In genomic region chr13:77045375-77045774, GRCm38 (mm10) we compare ENCODE assay signal across 14 mouse cellular contexts.
DNase-seq lines count a peak whose midpoint lies in the region; ATAC-seq and TF ChIP-seq lines count a peak whose summit lies in the region.
"Had no signal": no experiment of that assay in that cellular context is flagged by ENCODE, and none has a peak within 500 bp of the region (broad histone marks: within the 10 kb centered on the region; RNA-seq: fewer than 3 reads in every experiment).

No protein-coding gene starts in this region.

- H3K9ac ChIP-seq in heart, adult 2 months (ENCODE audit: low read depth, low read length): no peak overlapping the region
- H3K9ac ChIP-seq in heart, embryonic 12.5 days: no peak overlapping the region
- H3K9ac ChIP-seq in midbrain, embryonic 11.5 days (ENCODE audit: low read length): no peak overlapping the region
- no peak overlapping the region for H3K9ac ChIP-seq in hindbrain, embryonic 16.5 days (ENCODE audit: low read depth, low read length)
- no peak overlapping the region for H3K9ac ChIP-seq in stomach, postnatal 0 days (ENCODE audit: low read length)
- H3K9ac ChIP-seq: embryonic facial prominence, embryonic 15.5 days; heart, embryonic 13.5 days; liver, embryonic 13.5 days had no signal

- no peak for ATAC-seq in heart, embryonic 12.5 days (ENCODE audit: insufficient number of reproducible peaks, low FRiP score)
- 0 out of 2 replicates have a peak, but pooled peaks have one; percentile 39 for ATAC-seq in midbrain, embryonic 11.5 days (ENCODE audit: low FRiP score)
- ATAC-seq in hindbrain, embryonic 16.5 days: 0 out of 2 replicates have a peak, but pooled peaks have one; percentile 66
- ATAC-seq in stomach, postnatal 0 days (ENCODE audit: low FRiP score, low TSS enrichment): no peak
- no peak for ATAC-seq in granulocyte monocyte progenitor cell, adult 5-6 weeks (replicated peaks; ENCODE audit: poor library complexity, severe bottlenecking)

- H3K79me2 ChIP-seq in heart, adult 2 months (replicated peaks; ENCODE audit: control insufficient read depth, insufficient read depth, low read length): no peaks in the 10 kb centered on the region

- TF ChIP-seq CTCF in heart, adult 2 months (IDR thresholded peaks at IDR 0.05): peak; percentile 77
- peak; percentile 64 for TF ChIP-seq CTCF in stomach, postnatal 0 days (IDR thresholded peaks at IDR 0.05; ENCODE audit: low read depth)

- no peak overlapping the region for H3K4me3 ChIP-seq in heart, adult 2 months
- no peak overlapping the region for H3K4me3 ChIP-seq in heart, embryonic 12.5 days
- H3K4me3 ChIP-seq in midbrain, embryonic 11.5 days (ENCODE audit: low read depth, low read length): no peak overlapping the region
- no peak overlapping the region for H3K4me3 ChIP-seq in midbrain, embryonic 10.5 days
- no peak overlapping the region for H3K4me3 ChIP-seq in hindbrain, embryonic 16.5 days (ENCODE audit: low read length)
- H3K4me3 ChIP-seq in stomach, postnatal 0 days (ENCODE audit: low read depth, low read length): no peak overlapping the region
- H3K4me3 ChIP-seq: embryonic facial prominence, embryonic 15.5 days; heart, embryonic 13.5 days; liver, embryonic 13.5 days had no signal

- 79% methylated on average over 1 of the region's 1 CpGs for WGBS in heart, adult 2 months
- 82% methylated on average over 1 of the region's 1 CpGs for WGBS in heart, embryonic 12.5 days
- WGBS in midbrain, embryonic 11.5 days: 92% methylated on average over 1 of the region's 1 CpGs
- 98% methylated on average over 1 of the region's 1 CpGs for WGBS in midbrain, embryonic 10.5 days
- WGBS in hindbrain, embryonic 16.5 days: 66% methylated on average over 1 of the region's 1 CpGs
- WGBS in stomach, postnatal 0 days: 74% methylated on average over 1 of the region's 1 CpGs

- no peaks in the 10 kb centered on the region for H3K9me3 ChIP-seq in heart, embryonic 12.5 days (replicated peaks)
- H3K9me3 ChIP-seq in midbrain, embryonic 11.5 days (ENCODE audit: control insufficient read depth, low read length): no peaks in the 10 kb centered on the region
- no peaks in the 10 kb centered on the region for H3K9me3 ChIP-seq in midbrain, embryonic 10.5 days (replicated peaks)
- H3K9me3 ChIP-seq in hindbrain, embryonic 16.5 days (ENCODE audit: control insufficient read depth, low read length): no peaks in the 10 kb centered on the region
- H3K9me3 ChIP-seq in stomach, postnatal 0 days (ENCODE audit: control insufficient read depth, low read length): no peaks in the 10 kb centered on the region
- H3K9me3 ChIP-seq: embryonic facial prominence, embryonic 15.5 days; G1E; heart, embryonic 13.5 days; liver, embryonic 13.5 days had no signal

- H3K27me3 ChIP-seq in heart, adult 2 months (ENCODE audit: control insufficient read depth, insufficient read depth, low read length): no peaks in the 10 kb centered on the region
- no peaks in the 10 kb centered on the region for H3K27me3 ChIP-seq in heart, embryonic 12.5 days (replicated peaks)
- H3K27me3 ChIP-seq in midbrain, embryonic 11.5 days (ENCODE audit: control insufficient read depth, insufficient read depth, low read length): no peaks in the 10 kb centered on the region
- no peaks in the 10 kb centered on the region for H3K27me3 ChIP-seq in midbrain, embryonic 10.5 days (ENCODE audit: low read depth, poor library complexity, severe bottlenecking)
- no peaks in the 10 kb centered on the region for H3K27me3 ChIP-seq in hindbrain, embryonic 16.5 days (replicated peaks; ENCODE audit: control insufficient read depth, insufficient read depth, low read length)
- H3K27me3 ChIP-seq in stomach, postnatal 0 days (ENCODE audit: control insufficient read depth, insufficient read depth, low read length): no peaks in the 10 kb centered on the region
- H3K27me3 ChIP-seq: embryonic facial prominence, embryonic 15.5 days; heart, embryonic 13.5 days; liver, embryonic 13.5 days had no signal

- TF ChIP-seq POLR2A in heart, adult 2 months (IDR thresholded peaks at IDR 0.05; ENCODE audit: insufficient read depth, low read depth, low read length): no peak

- no peaks in the 10 kb centered on the region; the same call in 1 of the 2 replicates for H3K36me3 ChIP-seq in heart, adult 2 months (ENCODE audit: control insufficient read depth, insufficient read depth, low read length)
- 0 out of 2 replicates have a peak, but pooled peaks cover 4% of the 10 kb centered on the region for H3K36me3 ChIP-seq in heart, embryonic 12.5 days
- H3K36me3 ChIP-seq in midbrain, embryonic 11.5 days (ENCODE audit: control insufficient read depth, insufficient read depth, low read length): no peaks in the 10 kb centered on the region
- H3K36me3 ChIP-seq in midbrain, embryonic 10.5 days: peaks cover 31% of the 10 kb centered on the region
- H3K36me3 ChIP-seq in hindbrain, embryonic 16.5 days (ENCODE audit: control insufficient read depth, insufficient read depth, low read length): no peaks in the 10 kb centered on the region
- no peaks in the 10 kb centered on the region for H3K36me3 ChIP-seq in stomach, postnatal 0 days (ENCODE audit: control insufficient read depth, insufficient read depth, low read length)

- no peak overlapping the region for H3K27ac ChIP-seq in heart, adult 2 months
- H3K27ac ChIP-seq in heart, embryonic 12.5 days (ENCODE audit: poor library complexity, severe bottlenecking): no peak overlapping the region
- no peak overlapping the region for H3K27ac ChIP-seq in midbrain, embryonic 11.5 days (ENCODE audit: low read depth, low read length)
- no peak overlapping the region for H3K27ac ChIP-seq in midbrain, embryonic 10.5 days (replicated peaks)
- no peak overlapping the region for H3K27ac ChIP-seq in hindbrain, embryonic 16.5 days (ENCODE audit: low read depth, low read length)
- H3K27ac ChIP-seq in stomach, postnatal 0 days (replicated peaks): no peak overlapping the region
- H3K27ac ChIP-seq: embryonic facial prominence, embryonic 15.5 days; heart, embryonic 13.5 days; liver, embryonic 13.5 days had no signal

- no peak overlapping the region for H3K4me2 ChIP-seq in heart, embryonic 12.5 days
- H3K4me2 ChIP-seq in midbrain, embryonic 11.5 days: no peak overlapping the region
- H3K4me2 ChIP-seq in hindbrain, embryonic 16.5 days (ENCODE audit: low read length): no peak overlapping the region
- no peak overlapping the region for H3K4me2 ChIP-seq in stomach, postnatal 0 days (replicated peaks; ENCODE audit: low read depth)
- H3K4me2 ChIP-seq: embryonic facial prominence, embryonic 15.5 days; heart, embryonic 13.5 days; liver, embryonic 13.5 days had no signal

- no peak for TF ChIP-seq EP300 in heart, adult 2 months (IDR thresholded peaks at IDR 0.05; ENCODE audit: insufficient read depth, low read depth, low read length)
- TF ChIP-seq EP300 in stomach, postnatal 0 days (optimal IDR thresholded peaks at IDR 0.05): no peak

- no peaks in the 10 kb centered on the region; the same call in 1 of the 2 replicates for H3K4me1 ChIP-seq in heart, adult 2 months (ENCODE audit: control insufficient read depth, insufficient read depth, low read length)
- H3K4me1 ChIP-seq in heart, embryonic 12.5 days (replicated peaks): no peaks in the 10 kb centered on the region
- no peaks in the 10 kb centered on the region for H3K4me1 ChIP-seq in midbrain, embryonic 11.5 days (ENCODE audit: control insufficient read depth, insufficient read depth, low read length)
- 0 out of 2 replicates have a peak, but pooled peaks cover 5% of the 10 kb centered on the region for H3K4me1 ChIP-seq in midbrain, embryonic 10.5 days
- H3K4me1 ChIP-seq in hindbrain, embryonic 16.5 days (ENCODE audit: control insufficient read depth, insufficient read depth, low read depth, low read length): no peaks in the 10 kb centered on the region; the same call in 1 of the 2 replicates
- H3K4me1 ChIP-seq in stomach, postnatal 0 days (replicated peaks; ENCODE audit: control insufficient read depth, insufficient read depth): no peaks in the 10 kb centered on the region
- H3K4me1 ChIP-seq: embryonic facial prominence, embryonic 15.5 days; liver, embryonic 13.5 days had no signal

- intact Hi-C loops in heart, adult 2 months (cut with DNase I): loop anchor here (10.0 kb wide), 1 partner anchor 1139 kb away; no protein-coding TSS in a partner anchor

- DNase-seq in heart, adult 2 months: no peak
- DNase-seq in midbrain, embryonic 11.5 days (ENCODE audit: low spot score, missing footprints): peak; percentile 75
- no peak for DNase-seq in midbrain, embryonic 10.5 days (ENCODE audit: low spot score)
- DNase-seq in stomach, postnatal 0 days (ENCODE audit: low spot score): no peak
- no peak for DNase-seq in spleen, postnatal 10 days (ENCODE audit: low spot score in 2 of 2)
- DNase-seq: adrenal gland, postnatal 36 days; kidney, postnatal 4 days; liver, embryonic 13.5 days had no signal

Comparison
In these comparisons a context has a peak if more than half of its experiments do, and no peak if none do; other contexts are left out.
1. ATAC-seq: peak in midbrain, embryonic 11.5 days (single experiment) and hindbrain, embryonic 16.5 days (single experiment); none in heart, embryonic 12.5 days (single experiment), stomach, postnatal 0 days (single experiment) and granulocyte monocyte progenitor cell, adult 5-6 weeks (single experiment).